Mouse (Mus musculus) induced T-regulatory cell, adult 2 months (primary cell): ENCODE data around the gene Ghrl.

Experiments used
- DNase-seq: peaks from one replicate; pipeline ENCODE4 v3.0.0-alpha.2; 2012; ENCODE audit warnings: low read depth

Ghrl gene

DNA sequence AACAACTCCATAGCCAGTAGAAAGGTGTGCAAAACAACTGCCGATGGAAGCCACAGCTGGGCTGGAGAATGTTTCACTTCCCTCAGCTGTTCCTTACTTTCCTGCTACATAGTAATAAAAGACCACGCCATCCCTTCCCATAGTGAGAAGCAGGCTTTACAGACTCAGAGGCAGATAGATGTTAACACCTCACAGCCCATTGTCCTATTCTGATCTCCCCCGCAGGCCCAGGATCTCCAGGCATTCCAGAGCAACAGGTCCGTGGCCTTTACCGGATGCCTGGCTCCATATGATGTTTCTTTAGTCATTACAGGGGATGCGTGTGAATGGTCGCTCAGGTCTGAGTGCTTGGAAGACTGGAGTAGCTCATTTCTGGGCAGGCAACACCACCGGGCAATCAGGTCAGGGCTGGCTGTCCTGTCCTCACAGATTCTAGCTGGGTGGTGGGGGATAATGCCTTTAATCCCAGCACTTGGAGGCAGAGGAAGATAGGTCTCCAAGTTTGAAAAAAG, 52.0 kb downstream of the Ghrl start:
- DNase-seq, result no peak
